Mouse (Mus musculus): ENCODE measurements around the gene Bdh1.

GRCm38 (mm10) chr16:31493991-31494390 lies 71.9 kb downstream of the Bdh1 start:
- TF ChIP-seq EP300 (IDR thresholded peaks at IDR 0.05; ENCODE audit: low read depth) (no peak), CTCF (IDR thresholded peaks at IDR 0.05; ENCODE audit: low read depth) (no peak)

Data from heart, postnatal 0 days (tissue).